Mouse (Mus musculus): ENCODE results near the gene Adrb1.
A peak's percentile ranks its signal among the peaks of the same experiment; 100 is the strongest.
"Not testable (repeated sequence)": the region's sequence is repeated elsewhere in the genome, so short reads cannot be mapped to it uniquely, and the experiment has no call there.

Gene Adrb1

GRCm38 (mm10) chr19:56745061-56745460 is 23.1 kb downstream of the Adrb1 start:
- no peak for ATAC-seq (ENCODE audit: insufficient number of reproducible peaks, low FRiP score, low TSS enrichment)

- no peak for ATAC-seq (ENCODE audit: insufficient number of reproducible peaks, low FRiP score, low TSS enrichment)
Measured at GRCm38 (mm10) chr19:56745528-56745927, 23.5 kb downstream of the Adrb1 start.

GRCm38 (mm10) chr19:56746618-56747017 is 24.6 kb downstream of the Adrb1 start:
- ATAC-seq (ENCODE audit: insufficient number of reproducible peaks, low FRiP score, low TSS enrichment): no peak

GRCm38 (mm10) chr19:56747878-56748277 is 25.9 kb downstream of the Adrb1 start:
- no peak for ATAC-seq (ENCODE audit: insufficient number of reproducible peaks, low FRiP score, low TSS enrichment)

- ATAC-seq (ENCODE audit: insufficient number of reproducible peaks, low FRiP score, low TSS enrichment): no peak
Measured at GRCm38 (mm10) chr19:56749343-56749742, 27.3 kb downstream of the Adrb1 start.

GRCm38 (mm10) chr19:56750709-56751108 is 28.7 kb downstream of the Adrb1 start:
- no peak for ATAC-seq (ENCODE audit: insufficient number of reproducible peaks, low FRiP score, low TSS enrichment)

GRCm38 (mm10) chr19:56754456-56754855 is 32.5 kb downstream of the Adrb1 start:
- not testable (repeated sequence) for ATAC-seq (ENCODE audit: insufficient number of reproducible peaks, low FRiP score, low TSS enrichment)

- no peak for ATAC-seq (ENCODE audit: insufficient number of reproducible peaks, low FRiP score, low TSS enrichment)
Measured at GRCm38 (mm10) chr19:56756412-56756811, 34.4 kb downstream of the Adrb1 start.

- ATAC-seq (ENCODE audit: insufficient number of reproducible peaks, low FRiP score, low TSS enrichment): no peak
Measured at GRCm38 (mm10) chr19:56758311-56758710, 36.3 kb downstream of the Adrb1 start.

- ATAC-seq (ENCODE audit: insufficient number of reproducible peaks, low FRiP score, low TSS enrichment): no peak
Measured at GRCm38 (mm10) chr19:56759740-56760139, 37.7 kb downstream of the Adrb1 start.

GRCm38 (mm10) chr19:56760306-56760940 is 38.4 kb downstream of the Adrb1 start:
- no peak for ATAC-seq (ENCODE audit: insufficient number of reproducible peaks, low FRiP score, low TSS enrichment)

GRCm38 (mm10) chr19:56761096-56761495 is 39.1 kb downstream of the Adrb1 start:
- ATAC-seq (ENCODE audit: insufficient number of reproducible peaks, low FRiP score, low TSS enrichment): no peak

- no peak for ATAC-seq (ENCODE audit: insufficient number of reproducible peaks, low FRiP score, low TSS enrichment)
Measured at GRCm38 (mm10) chr19:56761727-56762126, 39.7 kb downstream of the Adrb1 start.

- ATAC-seq (ENCODE audit: insufficient number of reproducible peaks, low FRiP score, low TSS enrichment): peak; percentile 70
Measured at GRCm38 (mm10) chr19:56762686-56763085, 40.7 kb downstream of the Adrb1 start.

- no peak for ATAC-seq (ENCODE audit: insufficient number of reproducible peaks, low FRiP score, low TSS enrichment)
Measured at GRCm38 (mm10) chr19:56769024-56769423, 47.0 kb downstream of the Adrb1 start.

- ATAC-seq (ENCODE audit: insufficient number of reproducible peaks, low FRiP score, low TSS enrichment): no peak
Measured at GRCm38 (mm10) chr19:56772158-56772557, 50.2 kb downstream of the Adrb1 start.

GRCm38 (mm10) chr19:56773393-56773971 is 51.5 kb downstream of the Adrb1 start:
- no peak for ATAC-seq (ENCODE audit: insufficient number of reproducible peaks, low FRiP score, low TSS enrichment)

GRCm38 (mm10) chr19:56774408-56774962 is 52.5 kb downstream of the Adrb1 start:
- no peak for ATAC-seq (ENCODE audit: insufficient number of reproducible peaks, low FRiP score, low TSS enrichment)

- ATAC-seq (ENCODE audit: insufficient number of reproducible peaks, low FRiP score, low TSS enrichment): no peak
Measured at GRCm38 (mm10) chr19:56774971-56775892, 53.2 kb downstream of the Adrb1 start.

- ATAC-seq (ENCODE audit: insufficient number of reproducible peaks, low FRiP score, low TSS enrichment): no peak
Measured at GRCm38 (mm10) chr19:56775893-56776718, 54.1 kb downstream of the Adrb1 start.

Measured in cerebellum, adult (tissue).